In the genomic region with DNA sequence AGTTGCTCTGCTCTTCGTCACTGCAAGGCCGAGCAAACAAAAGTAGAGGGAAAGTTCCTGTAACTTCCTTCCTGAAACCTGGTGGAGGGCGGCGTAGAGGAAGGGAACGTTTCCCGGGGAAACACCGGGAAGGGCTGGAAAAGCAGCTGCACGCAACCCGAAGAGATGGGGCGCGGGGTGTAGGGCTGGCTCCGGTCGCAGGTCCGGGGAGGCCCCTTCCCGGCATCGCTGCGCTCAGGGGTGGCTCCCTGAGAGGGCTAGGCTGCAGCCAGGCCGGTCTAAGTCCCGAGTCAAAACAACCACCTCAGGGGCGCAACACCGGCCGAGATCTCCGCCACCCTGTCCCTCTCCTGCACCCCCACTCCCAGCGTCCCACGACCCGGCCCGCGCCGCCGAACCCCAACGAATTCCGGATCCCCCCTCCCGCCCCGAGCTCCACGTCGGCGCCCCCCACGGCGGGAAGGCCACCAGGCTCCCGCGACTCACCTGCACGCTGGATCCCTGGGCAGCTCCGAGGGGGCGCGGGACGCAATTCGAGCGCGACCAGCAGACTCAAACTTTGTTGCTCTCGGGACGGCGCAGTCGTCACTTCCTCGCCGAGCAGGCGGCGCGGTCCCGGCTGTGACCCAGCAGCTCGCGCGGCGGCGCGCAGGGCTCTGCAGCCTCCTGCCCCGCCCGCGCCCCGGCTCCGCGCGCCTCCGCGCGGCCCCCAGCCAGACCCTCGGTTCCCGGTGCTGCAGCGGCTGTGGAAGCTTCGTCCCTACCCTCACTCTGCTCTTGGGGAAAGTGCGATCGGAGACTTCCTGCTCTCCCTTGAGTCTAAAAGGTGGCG, we compare ENCODE assay signal across 8 mouse cellular contexts. TPM values are rescaled to one million over a fixed set of nuclear protein-coding genes. Genes with fewer than 3 reads are reported as not detected.
DNase-seq lines count a peak whose midpoint lies in the region; ATAC-seq lines count a peak whose summit lies in the region.

A gene (minus strand): TSS at position 593 of the 832 bp plus-strand sequence.

- peak within 1 kb of the TSS; percentile 84 for H3K4me2 ChIP-seq in embryonic facial prominence, embryonic 13.5 days
- H3K4me2 ChIP-seq in limb, embryonic 15.5 days, result peak within 1 kb of the TSS; percentile 72
- peak within 1 kb of the TSS; percentile 96 for H3K4me2 ChIP-seq in midbrain, embryonic 15.5 days

- H3K9ac ChIP-seq in embryonic facial prominence, embryonic 13.5 days, result peak within 1 kb of the TSS; percentile 91
- peak within 1 kb of the TSS; percentile 77 for H3K9ac ChIP-seq in limb, embryonic 15.5 days
- H3K9ac ChIP-seq in midbrain, embryonic 15.5 days, result peak within 1 kb of the TSS; percentile 55

- no peaks in the 10 kb centered on the region for H3K9me3 ChIP-seq in embryonic facial prominence, embryonic 13.5 days
- H3K9me3 ChIP-seq in limb, embryonic 15.5 days, result no peaks in the 10 kb centered on the region
- H3K9me3 ChIP-seq in midbrain, embryonic 15.5 days, result no peaks in the 10 kb centered on the region

- ATAC-seq in embryonic facial prominence, embryonic 13.5 days (ENCODE audit: insufficient number of reproducible peaks, insufficient read depth, low FRiP score, low TSS enrichment, low read depth), result peak; percentile 83
- peak; percentile 70 for ATAC-seq in limb, embryonic 15.5 days (ENCODE audit: insufficient number of reproducible peaks, low FRiP score, low TSS enrichment, low read depth)
- peak; percentile 70 for ATAC-seq in midbrain, embryonic 15.5 days (replicated peaks)

- H3K4me3 ChIP-seq in embryonic facial prominence, embryonic 13.5 days, result peak within 1 kb of the TSS; percentile 86
- H3K4me3 ChIP-seq in limb, embryonic 15.5 days, result peak within 1 kb of the TSS; percentile 83
- H3K4me3 ChIP-seq in midbrain, embryonic 15.5 days, result peak within 1 kb of the TSS; percentile 58

- 0 out of 2 replicates have a peak, but pooled peaks cover 8% of the 10 kb centered on the region for H3K36me3 ChIP-seq in embryonic facial prominence, embryonic 13.5 days
- 0 out of 2 replicates have a peak, but pooled peaks cover 4% of the 10 kb centered on the region for H3K36me3 ChIP-seq in limb, embryonic 15.5 days
- no peaks in the 10 kb centered on the region for H3K36me3 ChIP-seq in midbrain, embryonic 15.5 days (replicated peaks)

- under 1% methylated on average over 82 of the region's 82 CpGs for WGBS in embryonic facial prominence, embryonic 13.5 days
- WGBS in limb, embryonic 15.5 days, result under 1% methylated on average over 79 of the region's 82 CpGs
- under 1% methylated on average over 81 of the region's 82 CpGs for WGBS in midbrain, embryonic 15.5 days

- H3K27me3 ChIP-seq in embryonic facial prominence, embryonic 13.5 days, result no peaks in the 10 kb centered on the region
- no peaks in the 10 kb centered on the region for H3K27me3 ChIP-seq in limb, embryonic 15.5 days
- no peaks in the 10 kb centered on the region; the same call in 1 of the 2 replicates for H3K27me3 ChIP-seq in midbrain, embryonic 15.5 days (replicated peaks)

- peak; percentile 60 for DNase-seq in 3T3-L1 (ENCODE audit: low read depth, low spot score)
- peak; percentile 85 for DNase-seq in adrenal gland, postnatal 25 days
- peak; percentile 82 to 84 for DNase-seq in heart, adult 9 months (ENCODE audit: low spot score in 2 of 2)
- DNase-seq in kidney, adult 9 months, result peak; percentile 72
- DNase-seq in spleen, postnatal 10 days (ENCODE audit: low spot score in 2 of 2), result peak; percentile 79 to 88

- H3K4me1 ChIP-seq in embryonic facial prominence, embryonic 13.5 days, result peaks cover 50% of the 10 kb centered on the region
- peaks cover 56% of the 10 kb centered on the region for H3K4me1 ChIP-seq in limb, embryonic 15.5 days
- peaks cover 40% of the 10 kb centered on the region for H3K4me1 ChIP-seq in midbrain, embryonic 15.5 days

- peak within 1 kb of the TSS; percentile 94 for H3K27ac ChIP-seq in embryonic facial prominence, embryonic 13.5 days
- peak within 1 kb of the TSS; percentile 95 for H3K27ac ChIP-seq in limb, embryonic 15.5 days
- H3K27ac ChIP-seq in midbrain, embryonic 15.5 days, result peak within 1 kb of the TSS; percentile 53

RNA-seq across cellular contexts. Expression of the gene that starts here (rescaled TPM):
- 22.3 and 32.8 TPM in 2 replicates for total RNA-seq in adrenal gland, postnatal 25 days (2021)
- 9.9 and 11.1 TPM in 2 replicates for polyA plus RNA-seq in embryonic facial prominence, embryonic 13.5 days (2015; fragmentation: Nextera tagmentation; extraction: Ambion mirVana)
- polyA plus RNA-seq in limb, embryonic 15.5 days (2015; fragmentation: Nextera tagmentation; extraction: Ambion mirVana), result 13.2 and 13.8 TPM in 2 replicates
- 4.3 and 4.4 TPM in 2 replicates for polyA plus RNA-seq in midbrain, embryonic 15.5 days (2015; fragmentation: Nextera tagmentation; extraction: Ambion mirVana)

Comparison
In these comparisons a context has a peak if more than half of its experiments do, and no peak if none do; other contexts are left out.
1. Peak in every context shown above with its lines: DNase-seq, ATAC-seq, H3K4me3 ChIP-seq and H3K27ac ChIP-seq.